Mouse (Mus musculus) subcutaneous adipose tissue, adult 2 months (tissue): Measurements from ENCODE around the gene Gm21996. TPM values are rescaled to one million over a fixed set of nuclear protein-coding genes. Genes with fewer than 3 reads are reported as not detected.

Experiments
- polyA plus RNA-seq: library from polyadenylated mRNA; depleted of rRNA; stranded (reverse); fragments of >200 nt; gene quantifications from 2 replicates; pipeline ENCODE4 v1.2.3, GENCODE M21; 2012; ENCODE audit warnings: low replicate concordance; rRNA removed

Gene Gm21996
- polyA plus RNA-seq: not detected in 2 replicates

GRCm38 (mm10) chrY:89745432-89745831 lies at the start of gene Gm21996:
Gene Gm21996 (minus strand): TSS chrY:89745532.

